Mouse (Mus musculus) embryo, embryonic 10.5 days (tissue): Measurements from ENCODE around the gene Sgip1.

Experiments
- DNase-seq: peaks from one replicate; pipeline ENCODE4 v3.0.0-alpha.2; 2015; ENCODE audit warnings: low spot score

Gene Sgip1

DNA sequence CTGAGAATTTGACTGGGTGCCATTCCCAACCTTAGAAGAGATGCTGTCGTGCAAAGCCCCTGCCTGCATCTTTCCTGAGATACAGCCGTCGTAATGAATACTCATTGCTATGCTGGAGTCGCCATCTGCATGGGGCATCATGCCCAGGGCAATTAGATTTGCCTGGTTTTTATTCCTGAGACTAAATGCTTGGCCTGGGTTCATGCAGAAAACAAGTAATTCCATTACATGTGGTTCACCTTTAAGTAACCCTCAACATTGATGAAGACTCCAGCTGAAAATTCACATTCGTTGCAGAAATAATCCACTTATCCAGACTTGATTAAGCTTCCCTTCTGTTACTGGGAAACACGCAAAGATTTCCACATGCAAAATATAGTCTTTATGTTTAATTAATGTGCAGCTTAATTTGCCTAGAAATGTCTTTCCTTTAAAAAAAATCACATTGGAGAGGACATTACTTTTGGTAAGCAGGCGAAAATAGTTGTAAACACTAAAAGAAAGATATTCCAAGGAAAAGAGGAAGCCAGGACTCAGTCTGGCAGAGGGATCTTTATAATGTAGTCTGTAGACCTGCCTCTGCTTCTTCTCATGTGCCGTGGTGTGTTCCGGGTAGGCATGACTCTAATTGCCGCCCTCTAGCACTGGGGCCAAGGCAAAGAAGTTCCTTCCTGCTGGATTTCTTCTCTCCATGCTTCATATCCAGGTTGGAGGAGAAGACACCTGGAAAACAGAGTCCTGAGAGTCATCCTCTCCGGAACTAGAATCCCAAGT is 100.0 kb downstream of the Sgip1 start:
- no peak for DNase-seq

DNA sequence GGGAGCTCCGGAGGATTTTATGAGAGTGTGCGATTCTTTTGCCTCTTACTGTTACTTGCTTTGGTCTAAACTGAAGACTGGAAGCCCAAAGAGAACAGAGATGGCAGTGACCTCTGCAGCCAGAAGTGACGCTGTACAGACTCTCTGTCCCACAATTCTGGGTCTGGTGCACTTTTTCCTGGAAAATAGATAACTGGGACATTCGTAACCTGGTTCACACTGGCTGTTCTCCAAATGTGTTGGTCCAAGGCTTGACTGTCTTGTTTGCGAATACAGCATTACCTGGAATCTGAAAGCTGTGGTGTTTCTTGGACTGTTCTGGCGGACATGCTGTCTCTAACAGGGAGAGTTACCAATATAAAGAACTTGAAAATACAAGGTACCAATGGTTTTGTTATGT is 109.4 kb downstream of the Sgip1 start:
- no peak for DNase-seq

DNA sequence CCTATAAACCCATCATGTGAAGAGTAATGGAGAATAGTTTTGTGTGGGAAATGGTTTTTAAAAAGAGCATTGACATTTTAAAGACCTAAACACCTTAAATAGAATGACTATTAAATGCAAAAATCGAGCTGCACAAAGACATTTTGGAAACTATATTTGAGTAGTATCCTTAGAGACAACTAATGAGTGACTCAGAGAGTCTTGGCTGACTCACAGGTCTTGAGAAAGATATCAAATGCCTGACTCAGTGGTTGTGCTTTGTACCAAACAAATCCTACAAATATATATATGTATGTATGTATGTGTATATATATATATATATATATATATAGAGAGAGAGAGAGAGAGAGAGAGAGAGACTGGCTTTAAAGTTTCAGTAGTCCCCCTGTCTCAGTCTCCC is 110.1 kb downstream of the Sgip1 start:
- no peak for DNase-seq

DNA sequence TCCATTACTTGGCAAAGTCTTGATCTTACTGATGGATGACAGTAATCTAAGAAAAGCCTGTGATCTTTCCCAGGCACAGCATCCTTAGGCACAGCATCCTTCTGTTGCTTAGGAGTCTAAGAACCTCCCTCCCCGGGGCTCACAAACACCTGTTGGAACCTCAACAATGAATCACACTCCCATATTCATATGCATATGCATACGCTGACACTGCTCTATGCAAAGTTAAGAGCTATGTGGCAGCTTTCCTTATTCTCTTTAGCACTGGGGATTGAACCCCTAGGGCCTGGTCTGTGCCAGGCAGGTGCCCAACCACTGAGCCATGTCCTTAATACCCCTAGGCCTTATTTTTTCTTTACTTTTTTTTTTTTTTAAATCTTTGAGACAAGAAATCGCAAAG is 111.2 kb downstream of the Sgip1 start:
- no peak for DNase-seq

DNA sequence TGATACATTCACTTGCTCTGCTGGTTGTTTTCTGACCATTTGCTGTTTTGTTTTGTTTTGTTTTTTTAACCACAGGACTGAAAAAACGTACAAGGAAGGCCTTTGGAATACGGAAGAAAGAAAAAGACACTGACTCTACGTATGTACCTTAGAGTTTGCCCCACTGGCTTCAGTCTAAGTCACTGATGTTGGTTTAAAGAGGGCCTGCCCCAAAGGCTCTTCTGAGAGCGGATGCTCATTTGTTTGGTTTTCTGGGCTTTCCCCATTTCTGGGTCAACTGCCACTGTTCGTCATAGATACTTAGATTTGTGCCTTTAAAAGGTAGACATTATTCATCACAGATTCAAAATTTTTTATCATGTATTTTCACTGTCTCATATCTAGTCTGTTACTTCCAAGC is 111.7 kb downstream of the Sgip1 start:
- no peak for DNase-seq

DNA sequence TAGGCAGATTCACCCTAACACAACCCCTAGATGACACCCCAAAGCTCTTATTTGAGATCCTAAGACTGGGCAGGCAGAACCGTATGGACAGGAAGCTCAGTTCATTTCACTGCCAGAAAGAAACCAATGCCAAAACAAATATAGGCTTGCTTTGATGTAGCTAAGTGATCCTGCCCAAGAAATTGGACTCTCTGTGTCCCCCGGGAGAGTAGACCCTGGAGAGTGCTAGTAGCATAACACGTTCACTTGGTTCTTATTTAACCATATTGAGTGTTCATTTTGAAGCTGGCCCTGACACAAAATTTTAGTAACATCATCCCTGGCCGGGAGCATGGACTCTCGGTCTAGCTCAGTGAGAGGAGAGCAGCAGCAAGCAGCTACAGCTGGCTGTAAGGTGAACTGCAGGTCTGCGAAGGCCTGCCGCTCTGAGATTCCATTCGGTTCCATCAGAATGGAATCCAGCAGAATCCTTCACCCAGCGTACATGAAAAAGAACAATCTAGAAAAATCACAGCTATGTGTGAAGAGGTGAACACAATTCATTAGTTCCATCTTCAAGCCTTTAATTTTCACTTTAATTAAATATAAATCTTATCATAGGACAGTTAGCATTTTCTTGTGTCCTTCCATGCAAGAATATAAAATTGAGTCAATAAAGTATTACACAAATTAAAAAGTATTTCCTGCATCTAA is 112.4 kb downstream of the Sgip1 start:
- DNase-seq = peak; percentile 8

DNA sequence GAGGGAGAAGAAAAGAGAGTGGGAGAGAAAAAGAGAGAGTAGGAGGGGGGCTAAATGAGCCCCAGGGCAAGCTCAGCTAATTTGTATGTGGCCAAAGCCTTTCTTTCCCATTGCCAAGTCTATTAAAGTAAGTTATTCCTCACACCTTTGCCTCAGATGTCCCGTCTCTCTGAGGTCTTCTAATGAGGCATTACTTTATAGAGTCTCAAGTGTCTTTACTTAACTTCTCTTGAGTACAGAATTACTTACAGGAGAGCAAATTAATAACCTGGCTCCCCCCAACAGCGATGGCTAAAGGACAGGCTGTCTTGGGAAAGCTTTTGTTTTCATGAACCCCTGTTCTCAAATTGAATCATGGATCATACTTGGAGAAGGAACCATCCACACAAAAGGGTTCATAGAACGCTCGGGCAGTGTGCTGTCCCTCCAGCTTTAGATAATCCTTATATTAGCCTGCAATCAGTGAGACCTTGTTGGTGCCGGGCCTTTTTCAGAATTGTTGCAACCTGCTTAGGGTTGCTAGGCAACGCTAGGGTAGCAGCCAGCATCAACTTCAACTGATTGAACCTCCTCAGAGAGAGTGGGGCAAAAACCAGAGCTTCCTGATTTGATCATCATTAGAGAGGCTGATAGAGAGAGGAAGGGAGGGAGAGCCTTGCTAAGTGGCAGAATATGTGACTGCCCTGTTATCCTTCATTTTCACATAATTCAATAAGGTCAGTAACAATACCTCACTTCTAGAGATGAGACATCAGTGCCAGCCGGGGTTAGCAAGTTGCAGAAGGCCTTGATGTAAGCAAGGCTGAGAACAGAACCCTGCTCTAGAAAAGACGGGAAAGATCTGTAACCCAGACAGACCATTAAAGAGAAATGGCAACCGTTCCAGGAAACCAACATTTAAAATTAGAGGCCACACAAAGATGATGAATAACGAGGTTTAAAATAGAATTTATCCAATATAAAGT is 114.1 kb downstream of the Sgip1 start:
- peak; percentile 41 for DNase-seq

DNA sequence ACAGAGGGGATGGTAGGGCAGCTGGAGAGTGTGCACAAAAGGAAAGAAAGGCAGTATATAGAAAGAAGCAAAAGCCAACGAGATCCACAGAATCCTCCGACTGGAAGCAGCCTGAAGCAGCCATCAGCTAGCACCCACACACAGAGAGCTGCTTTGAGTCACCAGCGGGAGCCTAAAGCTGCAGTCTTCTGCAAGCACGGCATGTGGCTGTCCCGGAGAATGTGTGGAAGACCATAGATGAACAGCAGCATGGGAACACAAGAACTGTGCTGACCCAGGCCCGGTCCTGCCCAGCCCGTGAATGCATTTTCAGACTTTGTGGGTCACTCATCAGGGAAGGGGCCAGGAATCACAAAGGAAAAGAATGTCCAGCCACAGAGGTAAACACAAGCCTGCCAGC is 115.0 kb downstream of the Sgip1 start:
- no peak for DNase-seq

DNA sequence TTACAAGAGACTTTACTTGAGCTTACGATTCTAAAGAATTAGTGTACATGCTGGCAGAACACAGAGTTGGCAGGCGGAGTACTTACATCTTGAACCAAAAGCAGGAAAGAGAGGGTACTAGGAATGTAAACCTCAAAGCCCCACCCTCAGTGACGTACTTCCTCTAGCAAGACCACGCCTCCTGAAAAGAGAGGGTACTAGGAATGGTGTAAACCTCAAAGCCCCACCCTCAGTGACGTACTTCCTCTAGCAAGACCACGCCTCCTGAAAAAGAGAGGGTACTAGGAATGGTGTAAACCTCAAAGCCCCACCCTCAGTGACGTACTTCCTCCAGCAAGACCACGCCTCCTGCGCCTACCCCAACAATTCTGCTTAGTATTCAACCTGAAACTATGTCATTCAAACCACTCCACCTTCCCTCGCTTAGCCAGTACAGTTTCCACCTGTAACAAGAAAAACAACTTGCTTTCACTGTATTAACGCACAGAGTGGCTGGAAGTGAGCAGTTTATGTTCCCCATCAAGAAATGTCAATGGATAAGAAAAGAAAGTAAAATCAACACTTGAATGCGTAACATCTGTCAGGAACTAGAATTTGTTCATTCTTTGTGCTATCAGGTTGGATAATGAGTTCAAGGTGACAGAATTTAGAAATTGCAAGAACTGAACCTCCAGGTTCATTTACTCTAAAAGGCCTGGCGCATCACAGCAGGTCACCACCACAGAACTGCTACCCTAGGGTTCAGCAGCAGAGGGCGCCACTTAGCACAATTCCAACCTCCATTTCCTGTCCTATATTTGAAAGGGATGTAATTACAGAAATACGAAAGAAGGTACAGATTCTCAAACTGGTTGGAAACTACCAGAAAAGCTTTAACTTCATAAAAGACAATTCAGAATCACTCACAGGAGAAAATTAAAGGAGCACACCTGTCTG is 118.4 kb downstream of the Sgip1 start:
- DNase-seq = peak; percentile 8

DNA sequence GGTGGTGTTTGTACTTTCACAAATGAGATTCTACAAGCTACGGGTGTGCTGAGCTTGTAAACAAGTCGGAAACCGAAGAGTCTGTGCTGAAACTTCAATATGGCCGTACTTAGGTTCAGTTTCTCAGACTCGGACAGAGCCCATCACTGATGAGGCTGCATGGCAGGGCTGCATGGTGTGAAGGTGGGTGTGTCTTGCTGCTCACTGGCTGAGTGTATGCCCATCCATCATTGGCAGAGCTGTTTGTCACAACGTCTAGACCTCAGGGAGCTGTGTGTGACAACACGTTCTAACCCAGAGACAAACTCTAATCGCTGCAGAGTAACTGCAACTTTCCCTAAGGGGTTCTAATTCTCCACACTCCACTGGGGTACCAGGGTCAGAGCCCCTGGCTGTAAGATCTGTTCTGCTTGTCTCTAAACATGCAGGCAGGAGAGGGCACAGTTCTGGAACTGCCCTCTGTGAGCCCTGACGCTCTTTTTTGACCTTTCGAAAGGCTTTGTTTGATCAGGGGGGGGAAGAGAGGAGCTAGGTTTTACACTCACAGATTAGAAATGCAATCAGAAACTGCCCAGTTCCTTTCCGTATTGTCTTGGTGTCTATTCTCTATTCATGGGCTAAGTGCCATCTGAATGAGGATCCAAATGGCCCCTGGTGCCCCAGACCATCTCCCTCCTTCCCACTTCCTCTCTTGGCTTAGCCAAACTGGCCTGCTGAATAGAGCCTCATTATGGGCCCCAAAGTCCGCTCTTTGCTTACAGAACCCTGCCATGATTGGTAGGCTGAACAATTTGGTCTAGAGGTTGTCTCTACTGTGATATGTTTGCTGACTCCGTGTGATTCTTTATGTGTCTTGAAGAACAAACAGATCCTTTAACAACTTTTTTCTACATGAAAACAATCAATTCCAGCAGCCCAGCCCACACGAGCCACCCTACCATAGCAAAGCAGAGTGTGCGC is 121.9 kb downstream of the Sgip1 start:
- DNase-seq = no peak

DNA sequence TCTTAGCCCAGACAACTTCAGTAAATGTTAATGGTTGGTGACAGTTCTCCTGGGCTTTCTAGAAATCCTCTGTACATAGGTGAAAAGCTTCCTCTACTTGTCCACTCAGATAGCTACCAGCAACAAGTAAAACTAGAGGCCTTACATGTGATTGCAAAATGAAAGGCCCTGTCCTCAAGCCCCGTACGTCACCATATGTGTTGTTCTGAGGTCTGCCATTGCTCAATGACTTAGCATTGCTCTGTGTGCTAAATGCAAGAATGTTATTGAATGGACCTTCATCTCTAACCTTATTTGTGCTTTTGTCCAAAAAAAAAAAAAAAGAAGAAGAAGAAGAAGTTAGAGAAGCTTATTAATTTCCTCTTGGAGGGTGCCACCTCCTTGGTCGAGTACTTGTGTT is 125.4 kb downstream of the Sgip1 start:
- no peak for DNase-seq

DNA sequence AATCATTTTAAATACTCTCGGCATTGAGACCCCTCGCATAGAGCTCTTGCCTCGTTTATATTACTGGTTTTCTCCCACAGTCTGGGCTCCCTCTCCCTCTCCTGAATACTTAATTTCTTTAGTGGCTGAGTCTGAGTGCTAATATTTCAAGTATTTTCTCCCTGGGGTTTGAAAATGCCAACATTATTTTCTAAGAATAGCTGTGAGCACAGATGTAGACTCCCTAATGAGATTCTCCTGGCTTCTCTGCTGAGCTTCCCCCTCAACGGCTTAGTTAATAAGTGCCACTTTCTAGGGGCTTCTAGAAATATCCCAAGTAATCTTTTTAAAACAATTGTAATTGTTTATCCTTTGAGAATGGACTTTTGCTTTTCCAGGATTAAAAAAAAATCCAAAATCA is 130.2 kb downstream of the Sgip1 start:
- DNase-seq = no peak

DNA sequence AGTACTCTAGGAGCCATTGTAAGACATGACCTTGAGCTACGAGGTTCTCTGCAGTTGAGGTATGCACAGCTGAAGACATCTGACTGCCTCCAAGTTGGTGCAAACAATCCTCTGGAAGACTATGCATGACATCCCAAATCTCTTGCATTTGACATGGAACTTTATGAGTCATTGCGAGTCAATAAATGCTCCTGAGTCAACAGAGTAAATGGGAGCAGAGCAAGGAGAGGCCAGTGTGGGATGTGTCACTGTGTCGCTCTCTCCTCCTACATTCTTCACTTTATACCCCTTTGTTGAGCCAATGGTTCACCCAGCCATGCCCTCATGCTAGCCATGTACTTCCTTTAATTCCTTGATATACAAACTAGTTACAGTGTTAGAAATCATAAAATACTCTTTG is 142.0 kb downstream of the Sgip1 start:
- no peak for DNase-seq

DNA sequence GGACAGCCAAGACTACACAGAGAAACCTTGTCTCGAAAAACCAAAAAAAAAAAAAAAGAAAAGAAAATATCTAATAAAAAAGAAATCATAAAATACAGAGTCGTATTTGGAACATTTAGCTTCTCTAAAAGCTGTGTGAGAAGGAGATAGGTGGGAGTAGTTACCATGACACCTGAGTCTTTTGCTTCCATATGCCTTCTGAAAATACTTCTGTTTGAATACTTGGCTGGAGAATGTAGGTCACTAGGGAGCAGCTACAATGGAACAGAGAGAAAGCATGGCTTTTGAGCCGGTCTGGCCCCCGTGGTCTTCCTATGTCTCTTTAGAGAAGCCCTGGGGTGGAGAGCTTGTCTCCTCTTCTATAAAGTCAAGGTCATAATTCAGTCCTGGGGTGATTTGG is 143.1 kb downstream of the Sgip1 start:
- no peak for DNase-seq

DNA sequence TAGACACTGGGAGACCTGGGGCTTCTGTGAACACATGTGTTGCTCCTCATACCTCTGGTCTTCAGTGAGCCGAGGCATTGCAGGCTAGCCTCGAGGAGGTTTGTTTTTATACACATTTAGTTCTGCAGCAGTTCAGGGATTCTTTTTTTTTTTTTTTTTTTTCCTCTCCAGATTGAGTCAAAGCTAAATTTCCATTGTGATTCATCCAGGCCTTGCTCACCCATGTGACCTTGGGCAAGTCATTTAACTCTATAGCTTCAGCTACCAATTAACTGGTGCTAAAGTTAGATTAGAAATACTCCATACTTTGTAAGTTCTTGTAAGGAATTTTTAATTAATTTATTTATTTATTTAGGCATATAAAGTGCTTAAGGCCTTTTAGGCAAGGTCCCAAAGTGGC is 145.4 kb downstream of the Sgip1 start:
- no peak for DNase-seq

DNA sequence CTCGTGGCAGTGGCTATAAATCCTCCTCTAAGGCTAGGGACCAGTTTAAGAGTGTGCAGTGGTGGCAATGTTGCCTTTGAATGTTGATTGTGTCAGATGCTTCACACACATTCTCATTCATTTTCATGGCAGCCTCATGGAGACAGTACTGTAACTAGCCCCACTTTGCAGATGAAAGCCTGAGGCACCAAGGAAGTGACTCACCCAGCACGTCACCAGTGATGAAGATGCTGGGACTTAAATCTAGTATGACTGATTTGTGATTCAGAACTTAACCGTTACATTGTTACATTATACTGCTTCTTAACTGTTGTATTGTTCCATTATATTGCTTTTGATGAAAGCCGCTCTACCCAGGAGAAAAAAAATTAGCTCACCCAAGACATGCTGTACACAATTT is 145.8 kb downstream of the Sgip1 start:
- no peak for DNase-seq

DNA sequence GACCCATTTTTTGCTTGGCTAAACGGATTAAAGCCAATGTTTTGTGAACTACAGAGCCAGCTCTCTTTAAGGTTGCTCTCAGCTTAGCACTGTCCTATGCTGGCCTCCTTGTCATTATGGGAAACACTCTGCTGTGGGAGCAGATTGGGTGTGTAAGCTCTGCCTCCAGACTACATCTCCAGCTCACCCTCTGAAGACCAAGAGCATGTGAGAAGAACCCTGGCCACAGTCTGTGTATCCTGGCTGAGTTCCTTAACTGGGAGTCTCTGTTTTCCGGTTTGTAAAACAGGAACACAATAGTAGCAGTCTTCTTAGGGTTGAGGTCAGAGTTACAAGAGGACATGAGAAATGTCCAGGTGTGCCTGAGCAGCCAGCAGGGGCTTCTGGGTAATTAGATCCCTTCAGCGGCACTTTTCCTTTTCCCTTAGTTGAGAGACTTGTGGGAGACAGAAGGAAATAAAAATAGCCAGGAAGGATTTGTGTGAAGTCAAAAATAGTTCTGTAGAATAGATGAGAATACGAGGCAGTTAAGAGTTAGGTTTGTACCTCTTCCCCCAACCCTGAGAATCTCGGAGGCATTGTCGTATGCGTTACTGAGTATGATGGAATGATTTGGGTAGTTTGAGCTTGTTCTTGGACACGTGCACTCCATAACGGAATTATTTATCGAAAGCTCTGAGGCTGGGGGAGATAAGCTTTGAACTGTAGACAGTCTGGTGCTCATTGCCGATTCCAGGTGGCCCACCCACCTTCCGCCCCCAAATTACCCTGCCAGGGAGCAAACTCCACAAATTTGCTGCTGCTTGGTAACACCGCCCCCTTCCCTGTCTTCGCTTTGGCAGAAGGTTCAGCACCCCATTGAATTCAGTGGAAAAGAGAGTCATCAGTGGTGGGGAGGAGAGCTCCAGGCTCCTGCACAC is 146.9 kb downstream of the Sgip1 start:
- no peak for DNase-seq

DNA sequence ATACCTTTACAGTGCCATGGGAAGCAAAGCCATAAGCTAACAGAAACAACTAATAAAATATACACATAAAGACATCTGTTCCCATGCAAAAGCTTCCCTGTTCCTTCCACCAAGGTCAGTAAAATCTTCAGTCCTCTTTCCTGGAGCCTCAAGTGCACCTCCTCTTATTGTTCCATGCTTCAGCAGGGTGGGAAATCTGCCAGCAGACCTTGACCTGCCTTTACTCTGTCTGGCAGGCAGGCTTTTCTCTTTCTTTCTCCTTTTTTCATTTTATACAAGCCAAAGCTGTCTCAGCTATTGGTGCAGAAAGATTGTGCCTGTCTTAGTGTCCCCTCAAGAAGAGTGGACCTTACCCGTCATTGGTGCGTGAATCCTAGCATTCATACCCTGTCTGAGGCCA is 154.8 kb downstream of the Sgip1 start:
- no peak for DNase-seq

DNA sequence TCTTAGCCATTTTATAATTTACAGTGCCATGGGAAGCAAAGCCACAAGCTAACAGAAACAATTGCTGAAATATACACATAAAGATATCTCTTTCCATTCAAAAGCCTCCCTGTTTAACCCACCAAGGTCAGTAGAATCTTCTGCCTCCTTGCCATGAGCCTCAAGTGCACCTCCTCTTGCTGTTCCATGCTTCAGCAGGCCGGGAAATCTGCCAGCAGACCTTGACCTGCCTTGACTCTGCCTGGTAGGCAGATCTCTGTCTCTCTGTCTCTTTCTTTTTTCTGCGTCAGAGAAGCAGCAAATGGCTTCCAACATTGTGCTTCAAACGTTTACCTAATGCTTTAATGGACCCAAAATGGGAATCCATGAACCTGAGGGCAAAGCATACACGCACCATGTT is 157.9 kb downstream of the Sgip1 start:
- no peak for DNase-seq
